Mouse (Mus musculus): ENCODE data around the gene Ndufa13. TPM values are rescaled to one million over a fixed set of nuclear protein-coding genes. Genes with fewer than 3 reads are reported as not detected.

Gene Ndufa13
- polyA plus RNA-seq, 1 experiment from 2014 or later: 202 TPM

- Histone ChIP-seq H3K9ac (replicated peaks; ENCODE audit: low read depth, low read length) (no peak overlapping the region), H3K27ac (ENCODE audit: low read length) (no peak overlapping the region), H3K36me3 (ENCODE audit: control insufficient read depth, insufficient read depth, low read length) (peaks cover 7% of the 10 kb centered on the region; the same call in 1 of the 2 replicates), H3K9me3 (ENCODE audit: control insufficient read depth, low read depth, low read length) (no peaks in the 10 kb centered on the region), H3K27me3 (ENCODE audit: control insufficient read depth, insufficient read depth, low read length) (peaks cover 42% of the 10 kb centered on the region), H3K4me1 (ENCODE audit: control insufficient read depth, insufficient read depth, low read length) (peaks cover 15% of the 10 kb centered on the region), H3K4me3 (ENCODE audit: low read depth, low read length) (no peak overlapping the region), H3K4me2 (replicated peaks; ENCODE audit: low read depth, low read length) (no peak overlapping the region)
- 42% methylated on average over 19 of the region's 19 CpGs for WGBS
- ATAC-seq (ENCODE audit: insufficient number of reproducible peaks, insufficient read depth, low FRiP score, low read depth): no peak
Measured at GRCm38 (mm10) chr8:69890813-69891241, 11.5 kb downstream of the Ndufa13 start.

DNA sequence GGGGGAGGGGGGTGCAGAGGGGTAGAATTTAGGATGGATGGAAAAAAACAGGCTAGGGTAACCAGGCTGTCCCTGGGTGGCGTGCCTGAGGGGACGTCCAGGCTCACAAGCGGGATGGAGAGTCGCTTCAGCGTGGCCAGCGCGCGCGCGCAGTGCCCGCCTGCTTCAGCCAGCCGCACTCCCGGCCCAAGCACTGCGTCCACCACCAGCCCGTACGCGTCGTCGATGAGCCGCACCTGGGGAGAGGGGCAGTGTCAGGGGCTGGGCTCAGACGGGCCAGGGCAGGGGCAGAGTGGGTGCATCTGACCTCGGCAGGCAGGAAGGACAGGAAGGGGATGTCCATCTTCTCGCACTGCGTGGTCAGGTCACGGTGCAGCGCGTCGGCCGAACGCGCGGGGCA lies 13.5 kb downstream of the Ndufa13 start:
- peaks cover 15% of the 10 kb centered on the region for H3K4me1 ChIP-seq (ENCODE audit: control insufficient read depth, insufficient read depth, low read length)
- peak overlapping the region; percentile 16 for H3K4me3 ChIP-seq (ENCODE audit: low read depth, low read length)
- whole genome bisulfite sequencing: 5% methylated on average over 32 of the region's 32 CpGs
- no peak for ATAC-seq (ENCODE audit: insufficient number of reproducible peaks, insufficient read depth, low FRiP score, low read depth)
- H3K27ac ChIP-seq (ENCODE audit: low read length): no peak overlapping the region
- peak overlapping the region; percentile 34 for H3K4me2 ChIP-seq (replicated peaks; ENCODE audit: low read depth, low read length)
- no peak overlapping the region for H3K9ac ChIP-seq (replicated peaks; ENCODE audit: low read depth, low read length)
- H3K36me3 ChIP-seq (ENCODE audit: control insufficient read depth, insufficient read depth, low read length): peaks cover 7% of the 10 kb centered on the region; the same call in 1 of the 2 replicates
- H3K27me3 ChIP-seq (ENCODE audit: control insufficient read depth, insufficient read depth, low read length): peaks cover 58% of the 10 kb centered on the region
- no peaks in the 10 kb centered on the region for H3K9me3 ChIP-seq (ENCODE audit: control insufficient read depth, low read depth, low read length)

- Histone ChIP-seq H3K36me3 (ENCODE audit: control insufficient read depth, insufficient read depth, low read length) (peaks cover 3% of the 10 kb centered on the region; the same call in 1 of the 2 replicates), H3K9me3 (ENCODE audit: control insufficient read depth, low read depth, low read length) (no peaks in the 10 kb centered on the region), H3K27me3 (ENCODE audit: control insufficient read depth, insufficient read depth, low read length) (peaks cover 64% of the 10 kb centered on the region), H3K9ac (replicated peaks; ENCODE audit: low read depth, low read length) (no peak overlapping the region), H3K4me1 (ENCODE audit: control insufficient read depth, insufficient read depth, low read length) (peaks cover 15% of the 10 kb centered on the region), H3K4me2 (replicated peaks; ENCODE audit: low read depth, low read length) (peak overlapping the region; percentile 34), H3K4me3 (ENCODE audit: low read depth, low read length) (peak overlapping the region; percentile 17; the same call in 1 of the 2 replicates), H3K27ac (ENCODE audit: low read length) (no peak overlapping the region)
- ATAC-seq (ENCODE audit: insufficient number of reproducible peaks, insufficient read depth, low FRiP score, low read depth): no peak
- 8% methylated on average over 24 of the region's 24 CpGs for WGBS
Measured at GRCm38 (mm10) chr8:69888244-69888866, 14.0 kb downstream of the Ndufa13 start.

DNA sequence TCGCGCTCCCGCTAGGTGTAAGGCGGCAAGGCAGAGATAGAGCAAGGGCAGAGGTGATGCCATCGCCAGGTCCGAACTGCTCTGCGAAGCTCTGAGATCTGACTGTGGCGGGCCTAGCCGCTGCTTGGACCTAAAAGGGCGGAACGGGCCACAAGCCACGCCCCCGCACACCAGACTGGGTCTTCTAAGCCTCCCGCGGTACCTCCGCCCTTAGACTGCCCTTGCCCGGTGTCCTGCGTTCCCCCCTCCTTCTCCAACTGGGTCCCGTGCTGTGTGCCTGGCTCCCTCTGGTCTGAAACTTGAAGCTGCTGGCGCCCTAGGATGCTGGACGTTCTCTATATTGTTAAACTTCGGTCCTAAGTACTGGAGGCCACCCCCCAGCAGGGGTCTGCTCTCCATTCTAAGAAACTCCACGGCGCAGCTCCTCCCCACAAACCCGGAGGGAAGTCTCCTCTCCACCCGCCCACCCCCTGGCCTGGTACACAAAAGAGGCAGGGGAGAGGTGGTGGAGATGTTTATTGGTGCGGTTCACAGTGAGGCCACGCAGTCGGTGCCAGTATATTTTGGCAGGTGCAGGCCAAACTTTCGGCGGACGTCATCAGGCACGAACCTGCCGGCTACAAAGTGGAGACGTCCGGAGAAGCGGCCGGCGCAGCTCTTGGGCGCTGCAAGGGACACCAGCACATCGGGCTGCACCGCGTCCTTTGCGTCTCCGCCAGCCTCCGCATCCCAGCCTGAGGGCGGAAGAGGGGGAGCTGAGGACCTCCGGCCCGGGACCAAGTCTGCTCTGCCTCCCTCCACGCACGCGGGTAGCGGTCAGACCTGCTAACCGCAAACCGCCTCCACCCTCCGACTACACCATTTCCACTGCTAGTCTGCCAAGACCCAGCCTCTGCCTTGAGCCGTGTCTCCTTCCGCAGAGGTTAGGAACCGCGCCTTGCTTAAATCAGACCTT lies 14.8 kb downstream of the Ndufa13 start, which contains the start of gene Cilp2:
Gene Cilp2, minus strand, starts transcription at position 399 of the 955 bp plus-strand sequence.
- H3K36me3 ChIP-seq (ENCODE audit: control insufficient read depth, insufficient read depth, low read length): no peaks in the 10 kb centered on the region; the same call in 1 of the 2 replicates
- WGBS: 2% methylated on average over 58 of the region's 60 CpGs
- H3K4me2 ChIP-seq (replicated peaks; ENCODE audit: low read depth, low read length): peak within 1 kb of the TSS; percentile 34
- H3K9ac ChIP-seq (replicated peaks; ENCODE audit: low read depth, low read length): no peak within 1 kb of the TSS
- H3K27ac ChIP-seq (ENCODE audit: low read length): no peak within 1 kb of the TSS
- H3K4me1 ChIP-seq (ENCODE audit: control insufficient read depth, insufficient read depth, low read length): peaks cover 15% of the 10 kb centered on the region
- 0 out of 2 replicates have a peak, but pooled peaks have one; percentile 5 for ATAC-seq (ENCODE audit: insufficient number of reproducible peaks, insufficient read depth, low FRiP score, low read depth)
- peak within 1 kb of the TSS; percentile 17 for H3K4me3 ChIP-seq (ENCODE audit: low read depth, low read length)
- H3K9me3 ChIP-seq (ENCODE audit: control insufficient read depth, low read depth, low read length): no peaks in the 10 kb centered on the region
- H3K27me3 ChIP-seq (ENCODE audit: control insufficient read depth, insufficient read depth, low read length): peaks cover 72% of the 10 kb centered on the region

GRCm38 (mm10) chr8:69884141-69884540 lies 18.2 kb downstream of the Ndufa13 start:
- no peaks in the 10 kb centered on the region for H3K9me3 ChIP-seq (ENCODE audit: control insufficient read depth, low read depth, low read length)
- no peak for ATAC-seq (ENCODE audit: insufficient number of reproducible peaks, insufficient read depth, low FRiP score, low read depth)
- no peak overlapping the region for H3K9ac ChIP-seq (replicated peaks; ENCODE audit: low read depth, low read length)
- H3K4me1 ChIP-seq (ENCODE audit: control insufficient read depth, insufficient read depth, low read length): peaks cover 16% of the 10 kb centered on the region; the same call in 1 of the 2 replicates
- no peak overlapping the region for H3K27ac ChIP-seq (ENCODE audit: low read length)
- no peaks in the 10 kb centered on the region for H3K36me3 ChIP-seq (ENCODE audit: control insufficient read depth, insufficient read depth, low read length)
- no peak overlapping the region for H3K4me2 ChIP-seq (replicated peaks; ENCODE audit: low read depth, low read length)
- peaks cover 91% of the 10 kb centered on the region for H3K27me3 ChIP-seq (ENCODE audit: control insufficient read depth, insufficient read depth, low read length)
- no peak overlapping the region for H3K4me3 ChIP-seq (ENCODE audit: low read depth, low read length)
- WGBS: 57% methylated on average over 13 of the region's 13 CpGs

- Histone ChIP-seq H3K27me3 (ENCODE audit: control insufficient read depth, insufficient read depth, low read length) (peaks cover 85% of the 10 kb centered on the region), H3K4me1 (ENCODE audit: control insufficient read depth, insufficient read depth, low read length) (peaks cover 5% of the 10 kb centered on the region; the same call in 1 of the 2 replicates), H3K4me3 (ENCODE audit: low read depth, low read length) (peak overlapping the region; percentile 35), H3K27ac (ENCODE audit: low read length) (no peak overlapping the region), H3K4me2 (replicated peaks; ENCODE audit: low read depth, low read length) (peak overlapping the region; percentile 49; the same call in 1 of the 2 replicates), H3K9me3 (ENCODE audit: control insufficient read depth, low read depth, low read length) (no peaks in the 10 kb centered on the region), H3K9ac (replicated peaks; ENCODE audit: low read depth, low read length) (no peak overlapping the region), H3K36me3 (ENCODE audit: control insufficient read depth, insufficient read depth, low read length) (no peaks in the 10 kb centered on the region)
- ATAC-seq (ENCODE audit: insufficient number of reproducible peaks, insufficient read depth, low FRiP score, low read depth): no peak
- WGBS: 17% methylated on average over 51 of the region's 52 CpGs
Measured at GRCm38 (mm10) chr8:69882833-69883600, 19.3 kb downstream of the Ndufa13 start.

DNA sequence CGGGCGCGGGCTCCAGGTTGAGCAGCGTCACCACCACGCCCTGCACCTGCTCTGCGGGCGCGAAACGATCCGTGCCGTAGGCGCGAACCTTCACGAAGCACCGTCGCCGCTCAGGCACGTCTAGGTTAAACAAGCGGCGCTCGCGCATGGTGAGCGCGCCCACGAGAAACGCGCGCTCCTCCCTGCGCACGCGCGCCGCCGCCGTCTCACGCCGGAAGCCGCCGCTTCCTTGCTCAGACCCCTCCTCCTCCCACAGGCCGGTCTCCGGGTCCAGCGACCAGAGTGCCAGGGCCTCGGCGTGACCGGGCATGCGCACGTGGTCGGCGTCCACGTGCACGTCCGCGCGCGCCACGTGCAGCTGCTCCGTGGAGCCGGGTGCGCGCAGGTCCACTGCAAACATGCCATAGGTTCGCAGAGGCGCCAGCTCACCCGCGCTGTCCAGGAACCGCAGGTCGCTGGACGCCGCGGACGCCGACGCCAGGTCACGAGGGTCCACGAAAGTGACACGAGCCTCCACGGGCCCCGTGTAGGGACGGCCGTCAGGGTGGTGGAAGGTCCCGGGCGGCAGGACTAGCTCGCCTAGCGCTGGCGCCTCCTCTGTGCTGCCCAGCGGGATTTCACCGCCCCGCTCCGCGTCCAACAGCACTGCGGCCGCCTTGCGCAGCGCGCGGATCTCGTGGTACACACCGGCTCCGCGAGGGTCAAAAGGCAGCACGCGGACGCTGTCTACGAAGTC lies 20.2 kb downstream of the Ndufa13 start:
- 0 out of 2 replicates have a peak, but pooled peaks cover 4% of the 10 kb centered on the region for H3K4me1 ChIP-seq (ENCODE audit: control insufficient read depth, insufficient read depth, low read length)
- H3K36me3 ChIP-seq (ENCODE audit: control insufficient read depth, insufficient read depth, low read length): no peaks in the 10 kb centered on the region
- H3K4me2 ChIP-seq (replicated peaks; ENCODE audit: low read depth, low read length): peak overlapping the region; percentile 49
- peaks cover 78% of the 10 kb centered on the region for H3K27me3 ChIP-seq (ENCODE audit: control insufficient read depth, insufficient read depth, low read length)
- 7% methylated on average over 102 of the region's 103 CpGs for WGBS
- H3K9ac ChIP-seq (replicated peaks; ENCODE audit: low read depth, low read length): no peak overlapping the region
- H3K27ac ChIP-seq (ENCODE audit: low read length): no peak overlapping the region
- peak; percentile 57; the same call in 1 of the 2 replicates for ATAC-seq (ENCODE audit: insufficient number of reproducible peaks, insufficient read depth, low FRiP score, low read depth)
- no peaks in the 10 kb centered on the region for H3K9me3 ChIP-seq (ENCODE audit: control insufficient read depth, low read depth, low read length)
- peak overlapping the region; percentile 35 for H3K4me3 ChIP-seq (ENCODE audit: low read depth, low read length)

Data from stomach, embryonic 14.5 days (tissue).